Mouse (Mus musculus) hindbrain, embryonic 14.5 days (tissue): Measurements from ENCODE around the gene Rhbdd2. TPM values are rescaled to one million over a fixed set of nuclear protein-coding genes. Genes with fewer than 3 reads are reported as not detected.

Experiments
- ATAC-seq: fragments of 200-750 bp; cut with Nextera tagmentation; 2 replicates; pipeline ENCODE4 v1.8.0; 2017; ENCODE audit warnings: moderate number of reproducible peaks, mild to moderate bottlenecking, moderate TSS enrichment, moderate library complexity; ENCODE audit not compliant: low FRiP score
- DNase-seq: peaks from one replicate; pipeline ENCODE4 v3.0.0-alpha.2; 2015; ENCODE audit warnings: low spot score
- H3K27ac ChIP-seq: fragments of 300-500 bp; sonication (generic); 2 replicates; pipeline ENCODE4 v1.5.1; 2014; ENCODE audit warnings: mild to moderate bottlenecking, moderate library complexity
- H3K27me3 ChIP-seq: fragments of 300-500 bp; sonication (generic); 2 replicates; pipeline ENCODE4 v1.6.1; 2014; ENCODE audit warnings: mild to moderate bottlenecking, low read length, mixed read lengths; ENCODE audit not compliant: control insufficient read depth, insufficient read depth
- H3K36me3 ChIP-seq: fragments of 300-500 bp; sonication (generic); replicated peaks from 2 replicates; pipeline ENCODE4 v1.6.1; 2014; ENCODE audit not compliant: control insufficient read depth, insufficient read depth
- H3K4me1 ChIP-seq: fragments of 300-500 bp; sonication (generic); replicated peaks from 2 replicates; pipeline ENCODE4 v1.6.1; 2014; ENCODE audit warnings: antibody characterized with exemption, low read length, mixed read lengths; ENCODE audit not compliant: control insufficient read depth, insufficient read depth
- H3K4me2 ChIP-seq: fragments of 300-500 bp; sonication (generic); replicated peaks from 2 replicates; pipeline ENCODE4 v1.6.1; 2014; ENCODE audit warnings: mild to moderate bottlenecking, moderate library complexity
- H3K4me3 ChIP-seq: fragments of 300-500 bp; sonication (generic); replicated peaks from 2 replicates; pipeline ENCODE4 v1.5.1; 2014; ENCODE audit warnings: mild to moderate bottlenecking, low read length
- H3K9ac ChIP-seq: fragments of 300-500 bp; sonication (generic); 2 replicates; pipeline ENCODE4 v1.6.1; 2014
- H3K9me3 ChIP-seq: fragments of 300-500 bp; sonication (generic); 2 replicates; pipeline ENCODE4 v1.6.1; 2016; ENCODE audit warnings: low read length; ENCODE audit not compliant: control insufficient read depth
- WGBS: fragments of 180-500 bp; shearing (Covaris S2); extraction: QIAGEN DNeasy Blood & Tissue Kit; methylation state at CpG from one replicate; pipeline ENCODE4 v1.1.7; 2014; 5-methylcytosine and 5-hydroxymethylcytosine counted together
- polyA plus RNA-seq: library from polyadenylated mRNA; unstranded; fragments of >200 nt; fragmentation: Nextera tagmentation; extraction: Ambion mirVana; gene quantifications from 2 replicates; pipeline ENCODE4 v1.2.1, GENCODE M21; 2014

Gene Rhbdd2
- polyA plus RNA-seq, 1 experiment from 2014 or later, result 103 TPM

DNA sequence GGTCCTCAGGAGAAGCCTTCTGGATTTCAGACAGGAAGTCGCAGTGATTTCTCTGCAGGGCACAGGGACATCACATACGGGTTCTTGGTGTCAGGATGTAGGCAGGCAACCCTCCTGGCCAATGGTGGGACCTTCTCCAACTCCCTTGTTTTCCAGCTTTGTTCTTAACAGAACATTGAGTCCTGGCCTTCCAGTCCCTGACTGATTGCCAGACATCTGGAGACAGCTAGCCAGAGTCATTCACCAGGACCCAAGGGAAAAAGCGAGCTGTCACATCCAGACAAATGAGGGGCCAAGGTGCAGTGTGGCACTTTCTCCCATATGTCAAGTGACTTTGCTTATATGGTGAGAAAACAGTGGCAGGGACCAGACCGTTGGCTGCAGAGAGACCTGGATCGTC, 23.6 kb downstream of the Rhbdd2 start:
- no peak overlapping the region for H3K27ac ChIP-seq
- no peak for DNase-seq

GRCm38 (mm10) chr5:135657128-135657527, 24.7 kb downstream of the Rhbdd2 start:
- no peak for ATAC-seq
- Histone ChIP-seq H3K4me1 (no peaks in the 10 kb centered on the region), H3K9me3 (0 out of 2 replicates have a peak, but pooled peaks cover 3% of the 10 kb centered on the region), H3K4me3 (no peak overlapping the region), H3K36me3 (no peaks in the 10 kb centered on the region), H3K27ac (no peak overlapping the region), H3K27me3 (no peaks in the 10 kb centered on the region), H3K4me2 (no peak overlapping the region), H3K9ac (no peak overlapping the region)
- no peak for DNase-seq
- WGBS, result 78% methylated on average over 5 of the region's 5 CpGs

More for the DNA sequence above, 23.6 kb downstream of the Rhbdd2 start:
- Histone ChIP-seq H3K9ac (no peak overlapping the region), H3K36me3 (no peaks in the 10 kb centered on the region), H3K4me3 (no peak overlapping the region), H3K4me2 (no peak overlapping the region), H3K27me3 (no peaks in the 10 kb centered on the region), H3K9me3 (0 out of 2 replicates have a peak, but pooled peaks cover 3% of the 10 kb centered on the region), H3K4me1 (no peaks in the 10 kb centered on the region)
- ATAC-seq, result no peak
- 74% methylated on average over 5 of the region's 5 CpGs for WGBS

- ATAC-seq (no peak), DNase-seq (no peak)
- Histone ChIP-seq H3K36me3 (no peaks in the 10 kb centered on the region), H3K9me3 (0 out of 2 replicates have a peak, but pooled peaks cover 3% of the 10 kb centered on the region), H3K4me3 (no peak overlapping the region), H3K9ac (no peak overlapping the region), H3K27me3 (no peaks in the 10 kb centered on the region), H3K4me1 (no peaks in the 10 kb centered on the region), H3K4me2 (no peak overlapping the region), H3K27ac (no peak overlapping the region)
- 59% methylated on average over 17 of the region's 17 CpGs for WGBS
These were observed 25.4 kb downstream of the Rhbdd2 start for GRCm38 (mm10) chr5:135657703-135658373.

DNA sequence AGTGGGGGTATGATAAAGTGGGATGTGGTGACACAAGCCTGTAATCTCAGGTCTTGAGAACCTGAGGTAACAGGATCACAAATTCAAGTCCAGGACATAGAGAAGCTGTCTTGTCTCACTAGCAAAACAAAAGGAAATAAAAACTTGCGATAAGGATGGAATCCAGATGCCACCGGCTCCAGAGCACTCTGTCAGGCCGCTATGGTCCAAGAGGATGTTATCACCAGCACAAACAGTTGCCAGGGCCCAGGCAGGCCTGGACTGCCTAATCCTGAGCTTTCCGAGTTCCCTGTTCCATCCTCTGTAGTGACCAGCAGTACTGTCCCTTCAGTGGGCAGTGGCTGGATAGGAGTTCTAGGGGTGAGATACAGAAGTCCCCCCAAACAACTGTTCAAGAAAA, 27.5 kb downstream of the Rhbdd2 start:
- Histone ChIP-seq H3K9ac (no peak overlapping the region), H3K27me3 (no peaks in the 10 kb centered on the region), H3K27ac (no peak overlapping the region), H3K4me2 (no peak overlapping the region), H3K4me1 (no peaks in the 10 kb centered on the region), H3K9me3 (0 out of 2 replicates have a peak, but pooled peaks cover under 1% of the 10 kb centered on the region), H3K4me3 (no peak overlapping the region), H3K36me3 (no peaks in the 10 kb centered on the region)
- DNase-seq (no peak), ATAC-seq (no peak)
- WGBS, result 87% methylated on average over 4 of the region's 4 CpGs

- DNase-seq (no peak), ATAC-seq (no peak)
- Histone ChIP-seq H3K27ac (no peak overlapping the region), H3K9ac (no peak overlapping the region), H3K27me3 (no peaks in the 10 kb centered on the region), H3K4me3 (no peak overlapping the region), H3K9me3 (no peaks in the 10 kb centered on the region), H3K36me3 (no peaks in the 10 kb centered on the region), H3K4me1 (no peaks in the 10 kb centered on the region), H3K4me2 (no peak overlapping the region)
- WGBS, result 86% methylated on average over 7 of the region's 7 CpGs
These were observed 28.1 kb downstream of the Rhbdd2 start for GRCm38 (mm10) chr5:135660535-135660934.

- Histone ChIP-seq H3K36me3 (no peaks in the 10 kb centered on the region), H3K9me3 (no peaks in the 10 kb centered on the region), H3K4me3 (no peak overlapping the region), H3K9ac (no peak overlapping the region), H3K27me3 (no peaks in the 10 kb centered on the region), H3K4me1 (no peaks in the 10 kb centered on the region), H3K4me2 (no peak overlapping the region), H3K27ac (no peak overlapping the region)
- DNase-seq (no peak), ATAC-seq (no peak)
- WGBS, result 92% methylated on average over 5 of the region's 5 CpGs
These were observed 34.5 kb downstream of the Rhbdd2 start for GRCm38 (mm10) chr5:135666890-135667289.

- no peak overlapping the region for H3K4me3 ChIP-seq
- no peaks in the 10 kb centered on the region for H3K27me3 ChIP-seq
- DNase-seq (no peak), ATAC-seq (no peak)
- no peak overlapping the region for H3K4me2 ChIP-seq
- no peaks in the 10 kb centered on the region for H3K4me1 ChIP-seq
- H3K36me3 ChIP-seq, result no peaks in the 10 kb centered on the region
- H3K27ac ChIP-seq, result no peak overlapping the region
- WGBS, result 89% methylated on average over 7 of the region's 7 CpGs
- H3K9me3 ChIP-seq, result no peaks in the 10 kb centered on the region
- H3K9ac ChIP-seq, result no peak overlapping the region
These were observed 35.7 kb downstream of the Rhbdd2 start for GRCm38 (mm10) chr5:135668071-135668470.

- Histone ChIP-seq H3K4me3 (no peak within 1 kb of the TSS), H3K27ac (no peak within 1 kb of the TSS), H3K9me3 (no peaks in the 10 kb centered on the region), H3K4me1 (peaks cover 9% of the 10 kb centered on the region), H3K36me3 (no peaks in the 10 kb centered on the region), H3K27me3 (no peaks in the 10 kb centered on the region), H3K4me2 (no peak within 1 kb of the TSS), H3K9ac (no peak within 1 kb of the TSS)
- ATAC-seq (no peak), DNase-seq (no peak)
- 29% methylated on average over 9 of the region's 9 CpGs for WGBS
These were observed 37.4 kb downstream of the Rhbdd2 start, which contains the start of gene Por for GRCm38 (mm10) chr5:135669741-135670275. TSS of gene Por (plus strand) at chr5:135670033.

DNA sequence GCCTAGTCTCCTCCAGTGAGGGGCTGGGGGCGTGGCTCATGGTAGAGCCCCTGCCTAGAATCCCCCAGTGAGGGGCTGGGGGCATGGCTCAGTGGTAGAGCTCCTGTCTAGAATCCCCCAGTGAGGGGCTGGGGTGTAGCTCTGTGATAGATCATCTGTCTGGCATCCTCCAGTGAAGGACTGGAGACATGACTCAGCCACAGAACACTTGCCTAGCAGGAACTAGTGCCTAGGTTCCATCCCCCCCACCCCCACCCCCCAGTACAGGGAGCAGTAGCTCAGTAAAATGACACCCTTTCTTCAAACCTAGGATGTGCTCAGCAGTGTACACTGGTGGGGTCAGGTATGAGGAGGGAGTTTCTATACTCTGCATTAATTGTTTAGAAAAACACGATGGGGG, 38.5 kb downstream of the Rhbdd2 start:
- Histone ChIP-seq H3K4me2 (no peak overlapping the region), H3K27ac (no peak overlapping the region), H3K4me3 (no peak overlapping the region), H3K27me3 (no peaks in the 10 kb centered on the region), H3K9ac (no peak overlapping the region), H3K36me3 (no peaks in the 10 kb centered on the region), H3K9me3 (no peaks in the 10 kb centered on the region), H3K4me1 (peaks cover 20% of the 10 kb centered on the region)
- DNase-seq (no peak), ATAC-seq (no peak)
- 80% methylated on average over 2 of the region's 2 CpGs for WGBS
